Mouse (Mus musculus) splenic B cell, adult 2 months (primary cell): ENCODE results near the gene Rgs10.

Experiments used
- DNase-seq: peaks from one replicate; pipeline ENCODE4 v3.0.0-alpha.2; 2011; ENCODE audit warnings: low read depth, low spot score
- H3K27me3 ChIP-seq: 2 replicates; pipeline ENCODE4 v1.6.1; 2012; ENCODE audit warnings: mild to moderate bottlenecking, low read length, moderate library complexity, mixed read lengths; ENCODE audit not compliant: control insufficient read depth, poor library complexity, insufficient read depth, severe bottlenecking
- H3K36me3 ChIP-seq: 2 replicates; pipeline ENCODE4 v1.6.1; 2012; ENCODE audit warnings: mild to moderate bottlenecking, low read length, moderate library complexity, mixed read lengths; ENCODE audit not compliant: control insufficient read depth, poor library complexity, insufficient read depth, severe bottlenecking

The Rgs10 gene

DNA sequence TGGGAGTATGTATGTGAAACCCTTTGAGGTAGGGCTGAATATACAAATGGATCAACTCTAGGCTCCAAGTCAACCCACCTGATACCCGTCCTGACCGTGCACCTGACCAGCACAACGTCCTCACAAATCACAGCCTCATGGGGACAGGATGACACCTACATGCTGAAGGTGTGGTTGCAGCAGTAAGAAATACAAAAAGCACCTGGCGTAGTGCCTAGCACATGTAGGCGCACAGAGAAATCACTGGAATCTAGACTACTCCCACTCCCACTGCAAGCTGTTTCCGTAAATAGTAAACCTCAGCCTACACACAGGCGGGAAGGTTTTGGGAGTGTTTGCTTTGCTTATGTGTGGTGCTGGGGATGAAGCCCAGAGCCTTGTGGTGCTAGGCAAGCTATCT, 3.1 kb upstream of the Rgs10 start:
- no peaks in the 10 kb centered on the region for H3K27me3 ChIP-seq
- DNase-seq: no peak
- no peaks in the 10 kb centered on the region for H3K36me3 ChIP-seq

- Histone ChIP-seq H3K36me3 (no peaks in the 10 kb centered on the region), H3K27me3 (no peaks in the 10 kb centered on the region)
- DNase-seq: no peak
These were observed 1.1 kb upstream of the Rgs10 start for GRCm38 (mm10) chr7:128419690-128420089.

GRCm38 (mm10) chr7:128417226-128417929, 1.2 kb downstream of the Rgs10 start:
- peak; percentile 20 for DNase-seq
- no peaks in the 10 kb centered on the region for H3K36me3 ChIP-seq
- no peaks in the 10 kb centered on the region for H3K27me3 ChIP-seq

GRCm38 (mm10) chr7:128416664-128417063, 1.9 kb downstream of the Rgs10 start:
- Histone ChIP-seq H3K27me3 (no peaks in the 10 kb centered on the region), H3K36me3 (no peaks in the 10 kb centered on the region)
- no peak for DNase-seq

DNA sequence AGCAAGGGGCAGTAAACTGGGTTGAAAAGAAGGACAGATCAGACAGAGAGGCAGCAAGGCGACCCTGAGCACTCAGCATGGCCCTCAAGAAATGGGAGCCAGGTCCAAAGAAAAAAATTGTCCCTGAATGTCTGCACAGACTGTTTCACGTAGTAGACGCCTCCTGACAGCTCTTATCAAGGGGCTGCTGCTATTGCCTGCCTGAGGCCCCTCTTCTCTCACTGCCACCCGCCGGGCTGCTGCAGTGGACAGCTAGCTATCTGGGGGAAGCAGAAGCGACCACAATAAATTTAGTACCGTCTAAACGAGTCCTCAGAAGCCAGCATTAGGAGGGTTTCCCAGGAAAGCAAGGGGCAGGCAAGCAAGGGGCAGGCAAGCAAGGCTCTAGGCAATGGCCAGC, 4.1 kb downstream of the Rgs10 start:
- no peak for DNase-seq
- Histone ChIP-seq H3K36me3 (no peaks in the 10 kb centered on the region), H3K27me3 (no peaks in the 10 kb centered on the region)

DNA sequence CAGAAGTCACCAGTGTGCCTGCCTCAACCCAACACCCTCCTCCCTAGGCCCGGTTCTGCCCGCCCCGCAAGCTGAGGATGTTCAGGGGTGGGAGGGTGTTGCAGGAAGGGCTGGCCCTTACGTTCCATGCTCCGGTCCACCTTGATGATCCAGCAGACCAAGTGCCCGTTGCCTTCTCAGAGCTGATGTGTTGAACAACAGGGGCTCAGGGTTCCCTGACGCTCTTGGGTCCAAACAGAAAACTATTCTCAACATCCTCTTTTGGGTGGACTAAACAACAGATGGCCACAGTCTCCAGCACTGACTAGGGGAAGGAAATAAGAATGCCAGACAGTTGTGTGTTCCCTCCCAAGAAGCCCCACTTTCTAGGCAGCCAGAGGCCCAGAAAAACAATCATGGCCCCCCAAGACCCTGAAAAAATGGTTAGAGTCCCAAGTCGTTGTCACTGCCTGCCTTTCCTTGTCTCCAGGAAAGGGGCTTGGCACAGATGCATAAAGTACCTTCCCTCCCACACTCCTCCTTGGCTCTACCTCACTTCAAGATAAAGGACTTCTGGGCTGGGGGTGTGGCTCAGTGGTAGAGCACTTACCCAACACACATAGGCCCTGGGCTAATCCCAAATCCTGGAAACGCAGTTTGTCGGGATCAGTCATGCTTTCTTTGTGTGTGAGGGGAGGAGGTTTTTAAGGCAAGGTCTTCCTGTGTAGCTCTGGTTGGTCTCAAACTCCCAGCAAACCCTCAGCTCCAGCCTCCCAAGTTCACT, 6.3 kb downstream of the Rgs10 start:
- DNase-seq: no peak
- Histone ChIP-seq H3K36me3 (no peaks in the 10 kb centered on the region), H3K27me3 (no peaks in the 10 kb centered on the region)

DNA sequence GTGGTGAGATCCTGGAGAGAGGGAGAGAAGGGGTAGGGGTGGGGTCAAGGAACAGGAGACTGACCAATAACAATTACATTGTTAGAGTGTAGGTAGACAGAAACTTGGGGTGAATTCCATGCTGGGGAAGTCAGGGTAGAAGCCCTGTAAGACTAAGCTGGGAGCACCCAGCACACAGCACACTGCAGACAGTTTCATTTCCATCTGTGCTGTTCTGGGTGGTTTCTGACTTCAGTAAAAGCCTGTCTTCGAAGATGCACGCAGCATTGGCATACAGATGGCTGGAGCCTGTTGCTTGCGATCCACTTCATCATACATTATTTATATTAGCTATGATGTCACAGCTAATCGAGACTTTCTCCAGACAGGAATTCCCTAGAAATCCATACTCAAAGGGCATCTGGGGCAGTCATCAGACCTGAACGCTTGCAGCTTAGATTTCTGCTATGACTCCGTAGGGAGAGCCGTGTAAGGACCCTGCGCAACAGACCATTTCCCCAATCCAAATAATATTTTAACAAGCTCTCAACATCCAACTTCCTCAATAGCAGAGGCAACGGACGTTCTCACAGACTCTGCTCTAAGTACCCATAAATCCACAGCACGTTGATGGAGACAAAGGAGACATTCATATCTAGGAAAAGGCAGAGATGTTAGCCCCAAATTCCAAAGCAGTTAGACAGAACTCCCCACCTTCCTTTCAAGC, 7.7 kb downstream of the Rgs10 start:
- Histone ChIP-seq H3K27me3 (no peaks in the 10 kb centered on the region), H3K36me3 (no peaks in the 10 kb centered on the region)
- peak; percentile 15 for DNase-seq

DNA sequence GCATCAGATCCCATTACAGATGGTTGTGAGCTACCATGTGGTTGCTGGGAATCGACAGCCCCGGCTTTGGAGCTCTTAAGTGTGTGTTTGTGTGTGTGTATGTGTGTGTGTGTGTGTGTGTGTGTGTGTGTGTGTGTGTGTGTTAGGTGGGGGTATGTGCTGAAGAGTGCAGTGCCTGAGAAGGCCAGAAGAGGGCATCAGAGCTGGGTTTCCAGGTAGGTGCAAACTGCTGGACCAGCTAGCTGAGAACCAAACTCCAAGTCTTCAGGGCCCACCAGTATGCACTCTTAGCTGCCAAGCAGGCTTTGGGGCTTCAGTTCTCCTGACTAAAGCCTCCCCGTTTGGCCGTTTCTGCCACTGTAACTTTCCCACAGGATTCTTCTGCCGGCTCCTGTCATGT, 10.3 kb downstream of the Rgs10 start:
- DNase-seq: peak; percentile 30
- Histone ChIP-seq H3K27me3 (no peaks in the 10 kb centered on the region), H3K36me3 (no peaks in the 10 kb centered on the region)

GRCm38 (mm10) chr7:128403988-128404387, 14.6 kb downstream of the Rgs10 start:
- no peak for DNase-seq
- Histone ChIP-seq H3K27me3 (no peaks in the 10 kb centered on the region), H3K36me3 (no peaks in the 10 kb centered on the region)

GRCm38 (mm10) chr7:128403586-128403985, 15.0 kb downstream of the Rgs10 start:
- no peak for DNase-seq
- Histone ChIP-seq H3K36me3 (no peaks in the 10 kb centered on the region), H3K27me3 (no peaks in the 10 kb centered on the region)

- Histone ChIP-seq H3K36me3 (no peaks in the 10 kb centered on the region), H3K27me3 (no peaks in the 10 kb centered on the region)
- no peak for DNase-seq
These were observed 15.4 kb downstream of the Rgs10 start for GRCm38 (mm10) chr7:128403128-128403527.

DNA sequence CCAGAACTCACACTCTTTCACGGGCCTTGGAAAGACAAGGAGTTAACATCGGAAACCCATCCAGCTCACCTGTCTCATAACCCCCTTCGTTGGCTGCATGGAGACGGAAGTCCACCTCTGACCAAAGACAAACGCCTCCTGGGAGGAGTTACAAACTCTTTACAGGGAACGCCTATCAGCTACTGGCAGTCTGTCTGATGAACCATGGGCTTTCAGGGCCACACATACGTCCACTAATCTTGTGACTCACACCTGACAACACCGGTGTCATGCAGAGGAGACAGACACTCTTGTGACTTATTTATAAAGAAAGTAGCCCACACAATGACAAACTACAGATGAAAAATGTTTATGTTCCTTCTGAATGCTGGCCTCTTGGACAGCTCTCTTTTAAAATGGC, 16.0 kb downstream of the Rgs10 start:
- no peaks in the 10 kb centered on the region for H3K36me3 ChIP-seq
- no peaks in the 10 kb centered on the region for H3K27me3 ChIP-seq
- no peak for DNase-seq

GRCm38 (mm10) chr7:128398664-128399063, 19.9 kb downstream of the Rgs10 start:
- DNase-seq: peak; percentile 26
- no peaks in the 10 kb centered on the region for H3K36me3 ChIP-seq
- H3K27me3 ChIP-seq: no peaks in the 10 kb centered on the region

DNA sequence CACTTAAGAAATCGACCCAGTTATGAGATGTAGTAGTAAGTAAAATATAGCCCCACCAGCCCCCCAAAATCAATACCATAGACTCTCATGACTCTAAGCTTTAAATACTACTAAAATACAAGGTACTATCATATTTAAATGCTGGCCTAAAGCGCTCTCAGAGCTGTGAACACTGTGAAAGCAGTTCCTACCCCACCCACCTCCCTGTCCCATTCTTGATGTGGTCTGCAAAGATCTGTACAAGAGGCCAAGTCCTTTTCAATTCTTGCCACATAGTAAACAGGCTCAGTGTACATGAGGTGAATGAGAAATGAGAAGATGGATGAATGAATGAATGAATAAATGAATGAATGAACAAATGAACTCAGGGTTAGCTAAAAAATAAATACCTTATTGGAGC, 21.5 kb downstream of the Rgs10 start:
- Histone ChIP-seq H3K36me3 (no peaks in the 10 kb centered on the region), H3K27me3 (no peaks in the 10 kb centered on the region)
- no peak for DNase-seq

DNA sequence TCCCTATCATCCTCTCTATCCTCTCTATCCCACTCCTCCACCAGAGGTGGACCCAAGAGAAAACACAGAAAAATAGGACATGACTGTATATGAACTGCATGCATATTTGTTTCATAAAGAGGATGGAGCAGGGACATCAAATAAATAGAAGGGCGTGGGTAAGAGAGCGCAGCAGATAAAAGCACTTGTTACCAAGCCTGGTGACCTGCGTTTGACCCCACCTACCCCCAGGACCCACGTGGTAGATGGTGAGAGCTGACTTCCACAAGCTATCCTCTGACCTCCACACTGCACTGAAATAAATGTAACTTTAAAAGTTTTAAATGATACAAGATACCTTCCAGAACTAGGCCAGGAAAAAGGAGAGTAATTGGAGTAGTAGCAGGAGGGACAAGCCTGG, 24.8 kb downstream of the Rgs10 start:
- Histone ChIP-seq H3K27me3 (no peaks in the 10 kb centered on the region), H3K36me3 (no peaks in the 10 kb centered on the region)
- no peak for DNase-seq
